Mouse (Mus musculus): ENCODE results near the gene Sec1.

GRCm38 (mm10) chr7:45741308-45741707, 47.1 kb upstream of the Sec1 start:
- TF ChIP-seq CTCF (IDR thresholded peaks at IDR 0.05; ENCODE audit: low read depth, low read length), result no peak
- no peak for TF ChIP-seq GATA1 (IDR thresholded peaks at IDR 0.05; ENCODE audit: borderline replicate concordance, low read length)
- no peak for TF ChIP-seq TAL1 (conservative IDR thresholded peaks at IDR 0.05; ENCODE audit: low read depth, low read length)
